Mouse (Mus musculus) embryonic facial prominence, embryonic 13.5 days (tissue): ENCODE measurements around the gene Csrp1. TPM values are rescaled to one million over a fixed set of nuclear protein-coding genes. Genes with fewer than 3 reads are reported as not detected.

Source experiments
- ATAC-seq: fragments of 200-750 bp; cut with Nextera tagmentation; 2 replicates; pipeline ENCODE4 v1.8.0; 2017; ENCODE audit warnings: low read depth; ENCODE audit not compliant: insufficient number of reproducible peaks, insufficient read depth, low FRiP score, low TSS enrichment
- H3K27ac ChIP-seq: fragments of 300-500 bp; sonication (generic); 2 replicates; pipeline ENCODE4 v1.5.1; 2015; ENCODE audit warnings: moderate library complexity, mild to moderate bottlenecking, inconsistent platforms
- H3K27me3 ChIP-seq: fragments of 300-500 bp; sonication (generic); 2 replicates; pipeline ENCODE4 v1.6.1; 2015; ENCODE audit warnings: mild to moderate bottlenecking, inconsistent platforms
- H3K36me3 ChIP-seq: fragments of 300-500 bp; sonication (generic); 2 replicates; pipeline ENCODE4 v1.6.1; 2015; ENCODE audit warnings: mild to moderate bottlenecking, inconsistent platforms
- H3K4me1 ChIP-seq: fragments of 300-500 bp; sonication (generic); 2 replicates; pipeline ENCODE4 v1.6.1; 2015; ENCODE audit warnings: inconsistent platforms
- H3K4me2 ChIP-seq: fragments of 300-500 bp; sonication (generic); 2 replicates; pipeline ENCODE4 v1.6.1; 2015; ENCODE audit warnings: moderate library complexity, mild to moderate bottlenecking, inconsistent platforms
- H3K4me3 ChIP-seq: fragments of 300-500 bp; sonication (generic); 2 replicates; pipeline ENCODE4 v1.5.1; 2015; ENCODE audit warnings: mild to moderate bottlenecking, inconsistent platforms
- H3K9ac ChIP-seq: fragments of 300-500 bp; sonication (generic); 2 replicates; pipeline ENCODE4 v1.6.1; 2015; ENCODE audit warnings: mild to moderate bottlenecking, inconsistent platforms
- H3K9me3 ChIP-seq: fragments of 300-500 bp; sonication (generic); 2 replicates; pipeline ENCODE4 v1.6.1; 2016; ENCODE audit warnings: inconsistent platforms
- WGBS: fragments of 180-500 bp; shearing (Covaris S2); methylation state at CpG from one replicate; pipeline ENCODE4 v1.1.7; 2015; ENCODE audit warnings: mixed read lengths; 5-methylcytosine and 5-hydroxymethylcytosine counted together
- polyA plus RNA-seq: library from polyadenylated mRNA; unstranded; fragments of >200 nt; fragmentation: Nextera tagmentation; extraction: Ambion mirVana; gene quantifications from 2 replicates; pipeline ENCODE4 v1.2.1, GENCODE M21; 2015

The Csrp1 gene
- polyA plus RNA-seq, 1 experiment from 2014 or later = 77.0 TPM

DNA sequence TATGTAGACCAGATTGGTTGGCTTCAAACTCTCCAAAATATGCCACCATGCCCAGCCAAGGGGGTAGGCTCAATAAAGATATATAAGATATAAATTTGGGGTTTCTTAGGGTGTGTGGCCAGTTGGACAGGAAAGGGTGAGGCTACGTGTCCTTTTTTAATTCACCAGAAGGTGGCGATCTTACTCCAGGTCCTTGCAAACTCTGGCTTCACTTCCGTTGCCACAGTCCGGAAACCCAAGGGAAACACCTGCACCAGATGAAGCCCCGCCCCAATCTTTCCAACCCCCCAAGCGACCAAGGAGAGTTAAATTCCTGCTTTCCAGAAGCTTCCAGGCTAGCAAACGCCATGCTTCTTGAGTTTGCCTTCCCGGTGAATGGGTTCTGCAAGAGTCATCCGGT is 375 bp upstream of the Csrp1 start:
- no peaks in the 10 kb centered on the region for H3K36me3 ChIP-seq
- H3K4me1 ChIP-seq = peaks cover 4% of the 10 kb centered on the region
- no peak for ATAC-seq
- no peaks in the 10 kb centered on the region for H3K9me3 ChIP-seq
- no peak overlapping the region for H3K9ac ChIP-seq
- H3K4me2 ChIP-seq = no peak overlapping the region
- H3K27me3 ChIP-seq = no peaks in the 10 kb centered on the region
- no peak overlapping the region for H3K27ac ChIP-seq
- H3K4me3 ChIP-seq = no peak overlapping the region
- WGBS = 17% methylated on average over 9 of the region's 9 CpGs

DNA sequence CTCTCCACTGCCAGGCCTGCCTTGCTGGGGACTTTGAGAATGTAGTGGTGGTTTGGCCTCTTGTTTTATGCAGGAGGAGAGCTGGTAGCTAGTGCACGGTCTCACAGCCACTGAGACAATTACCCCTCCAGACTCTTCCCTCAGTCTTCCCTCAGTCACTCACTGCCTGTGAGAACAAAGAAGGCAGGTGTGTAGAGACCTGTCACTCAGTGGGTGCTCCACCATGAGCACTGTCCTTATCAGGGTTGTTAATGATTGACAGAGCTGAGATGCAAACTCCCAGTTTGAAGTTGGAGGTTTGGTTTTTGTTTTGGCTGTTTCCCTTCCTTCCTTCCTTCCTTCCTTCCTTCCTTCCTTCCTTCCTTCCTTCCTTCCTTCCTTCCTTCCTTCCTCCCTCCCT is 3.2 kb downstream of the Csrp1 start:
- Histone ChIP-seq H3K4me1 (peaks cover 6% of the 10 kb centered on the region), H3K9ac (no peak overlapping the region), H3K27me3 (no peaks in the 10 kb centered on the region), H3K4me3 (no peak overlapping the region), H3K27ac (no peak overlapping the region), H3K4me2 (no peak overlapping the region), H3K36me3 (no peaks in the 10 kb centered on the region), H3K9me3 (no peaks in the 10 kb centered on the region)
- 63% methylated on average over 1 of the region's 1 CpGs for WGBS
- ATAC-seq = no peak

- Histone ChIP-seq H3K27ac (no peak overlapping the region), H3K4me3 (no peak overlapping the region), H3K4me1 (peaks cover 13% of the 10 kb centered on the region), H3K9ac (no peak overlapping the region), H3K9me3 (no peaks in the 10 kb centered on the region), H3K27me3 (no peaks in the 10 kb centered on the region), H3K36me3 (no peaks in the 10 kb centered on the region), H3K4me2 (no peak overlapping the region)
- no peak for ATAC-seq
- WGBS = 54% methylated on average over 4 of the region's 4 CpGs
These were observed 4.3 kb downstream of the Csrp1 start for GRCm38 (mm10) chr1:135724134-135724533.

DNA sequence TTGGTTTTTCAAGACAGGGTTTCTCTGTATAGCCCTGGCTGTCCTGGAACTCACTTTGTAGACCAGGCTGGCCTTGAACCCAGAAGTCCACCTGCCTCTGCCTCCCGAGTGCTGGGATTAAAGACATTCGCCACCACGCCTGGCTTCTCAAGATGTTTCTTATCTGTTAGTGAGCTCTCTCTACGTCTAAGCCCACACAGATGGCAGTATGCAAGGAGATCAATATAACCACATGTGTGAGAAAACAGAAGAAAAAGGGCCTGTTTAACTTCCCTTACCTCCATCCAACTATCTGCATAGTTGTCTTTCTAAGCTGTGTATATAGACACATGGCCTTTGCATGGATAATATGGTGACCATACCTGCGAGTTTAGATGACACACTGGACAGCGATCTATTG is 5.5 kb downstream of the Csrp1 start:
- no peak for ATAC-seq
- no peak overlapping the region for H3K4me3 ChIP-seq
- no peaks in the 10 kb centered on the region for H3K36me3 ChIP-seq
- H3K9ac ChIP-seq = no peak overlapping the region
- H3K9me3 ChIP-seq = no peaks in the 10 kb centered on the region
- no peak overlapping the region for H3K4me2 ChIP-seq
- H3K27me3 ChIP-seq = no peaks in the 10 kb centered on the region
- 85% methylated on average over 6 of the region's 6 CpGs for WGBS
- peaks cover 20% of the 10 kb centered on the region for H3K4me1 ChIP-seq
- no peak overlapping the region for H3K27ac ChIP-seq

DNA sequence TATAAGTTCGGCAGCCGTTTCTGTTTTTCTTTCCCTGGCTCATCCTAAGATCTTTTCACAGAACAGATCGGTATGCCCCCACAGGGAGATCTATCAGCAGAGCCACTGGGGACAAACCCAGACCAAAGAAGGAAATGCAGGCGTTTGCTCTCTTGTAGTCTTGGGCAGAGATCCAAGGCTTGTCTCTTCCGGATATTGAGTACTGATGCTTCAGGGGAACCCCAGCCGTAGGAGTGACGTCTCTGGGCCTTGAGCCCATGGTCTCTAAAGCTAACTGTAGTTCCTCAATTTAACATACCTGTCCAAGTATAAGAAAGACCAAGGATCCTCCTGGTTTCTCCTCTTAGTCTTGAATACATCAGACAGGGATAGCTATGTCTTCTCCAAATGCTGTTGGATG is 6.1 kb downstream of the Csrp1 start:
- Histone ChIP-seq H3K36me3 (no peaks in the 10 kb centered on the region), H3K4me2 (no peak overlapping the region), H3K9ac (no peak overlapping the region), H3K4me3 (no peak overlapping the region), H3K4me1 (peaks cover 26% of the 10 kb centered on the region), H3K9me3 (no peaks in the 10 kb centered on the region), H3K27me3 (no peaks in the 10 kb centered on the region), H3K27ac (no peak overlapping the region; the same call in 1 of the 2 replicates)
- ATAC-seq = no peak
- 54% methylated on average over 7 of the region's 7 CpGs for WGBS

DNA sequence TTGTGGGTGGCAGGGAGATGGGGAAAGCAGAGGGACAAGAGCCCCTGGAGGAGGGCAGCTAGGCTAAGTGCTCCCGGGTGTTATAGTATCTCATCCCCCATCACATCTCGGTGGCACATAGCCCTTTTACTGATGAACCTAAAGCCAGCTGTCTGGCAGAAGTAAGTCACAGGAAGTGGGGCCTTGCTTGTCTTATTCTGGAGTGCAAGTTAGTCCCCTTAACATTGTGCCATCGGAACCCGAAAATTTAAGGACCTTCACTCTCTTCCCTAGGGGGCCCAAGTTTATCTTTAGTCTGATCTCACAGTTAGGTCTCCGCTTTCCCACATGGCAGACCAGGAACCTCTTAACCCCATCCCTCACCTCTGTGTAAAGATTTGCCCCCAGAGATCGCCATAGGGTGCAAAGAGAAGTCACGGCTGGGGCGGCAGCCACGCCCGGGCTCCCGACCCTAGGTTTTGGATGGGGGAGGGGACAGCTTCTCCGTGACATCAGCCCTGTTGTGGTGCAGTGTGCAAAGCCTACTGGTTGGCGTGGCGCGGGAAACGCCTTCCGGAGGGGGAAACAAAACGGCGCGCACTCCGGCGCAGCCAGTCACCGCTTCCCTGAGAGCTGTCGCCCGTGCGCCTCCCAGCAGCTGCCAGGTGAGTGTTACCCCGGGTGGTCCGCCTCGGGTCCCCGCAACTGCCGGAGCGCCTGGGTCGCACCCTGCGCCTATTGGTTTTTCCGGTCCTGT is 8.9 kb downstream of the Csrp1 start:
- peak overlapping the region; percentile 84 for H3K9ac ChIP-seq
- no peaks in the 10 kb centered on the region for H3K36me3 ChIP-seq
- H3K27ac ChIP-seq = peak overlapping the region; percentile 80
- peaks cover 55% of the 10 kb centered on the region for H3K4me1 ChIP-seq
- H3K4me3 ChIP-seq = peak overlapping the region; percentile 64
- peak overlapping the region; percentile 83 for H3K4me2 ChIP-seq
- no peaks in the 10 kb centered on the region for H3K27me3 ChIP-seq
- H3K9me3 ChIP-seq = no peaks in the 10 kb centered on the region
- under 1% methylated on average over 35 of the region's 35 CpGs for WGBS
- ATAC-seq = peak; percentile 63

DNA sequence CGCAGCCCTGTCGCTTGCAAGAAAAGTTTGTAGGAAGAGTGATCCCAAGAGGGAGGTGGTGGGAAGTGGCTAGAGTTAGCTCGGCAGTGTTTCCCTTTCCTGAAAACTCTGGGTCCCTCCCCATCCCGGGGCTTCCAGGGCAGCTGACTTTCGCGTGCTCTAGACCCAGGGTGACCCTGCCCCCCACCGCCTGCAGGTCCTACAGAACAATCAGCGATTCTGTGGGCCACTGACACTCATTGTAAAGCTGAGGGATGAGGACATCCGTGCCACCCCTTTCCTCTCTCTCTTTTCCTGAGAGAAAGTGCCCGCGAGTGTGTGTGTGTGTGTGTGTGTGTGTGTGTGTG is 9.5 kb downstream of the Csrp1 start:
- ATAC-seq = no peak
- Histone ChIP-seq H3K36me3 (no peaks in the 10 kb centered on the region), H3K4me2 (peak overlapping the region; percentile 83), H3K9ac (peak overlapping the region; percentile 84), H3K27ac (peak overlapping the region; percentile 80), H3K4me1 (peaks cover 60% of the 10 kb centered on the region), H3K27me3 (no peaks in the 10 kb centered on the region), H3K9me3 (no peaks in the 10 kb centered on the region), H3K4me3 (peak overlapping the region; percentile 64)
- WGBS = 0% methylated on average over 11 of the region's 11 CpGs

DNA sequence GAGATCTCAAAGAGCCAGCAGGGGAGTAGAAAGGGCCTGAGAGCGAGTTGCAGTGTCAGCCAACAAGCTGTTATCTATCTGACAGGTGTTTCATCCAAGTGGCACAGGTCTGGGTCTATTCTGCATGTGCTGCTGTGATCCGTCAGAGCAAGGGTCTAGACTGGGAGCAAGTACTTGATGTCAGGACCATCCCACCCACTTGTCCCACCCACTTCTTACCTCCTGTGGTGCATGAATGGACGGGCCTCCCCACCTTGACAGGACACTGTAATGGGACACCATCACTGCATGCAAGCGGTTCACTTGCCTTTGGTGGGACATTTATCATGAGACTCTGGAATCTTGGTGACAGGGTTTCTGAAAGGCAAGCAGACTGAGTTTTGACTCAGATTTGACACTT is 10.0 kb downstream of the Csrp1 start:
- WGBS = 14% methylated on average over 4 of the region's 4 CpGs

GRCm38 (mm10) chr1:135730296-135730695 is 10.4 kb downstream of the Csrp1 start:
- 20% methylated on average over 3 of the region's 3 CpGs for WGBS
- H3K27ac ChIP-seq = peak overlapping the region; percentile 94
- peak overlapping the region; percentile 64 for H3K4me3 ChIP-seq
- H3K9me3 ChIP-seq = no peaks in the 10 kb centered on the region
- ATAC-seq = no peak
- H3K4me2 ChIP-seq = peak overlapping the region; percentile 83
- H3K9ac ChIP-seq = peak overlapping the region; percentile 84
- no peaks in the 10 kb centered on the region for H3K27me3 ChIP-seq
- H3K4me1 ChIP-seq = peaks cover 70% of the 10 kb centered on the region
- H3K36me3 ChIP-seq = no peaks in the 10 kb centered on the region

More for the DNA sequence above, 10.0 kb downstream of the Csrp1 start:
- peak overlapping the region; percentile 64 for H3K4me3 ChIP-seq
- no peaks in the 10 kb centered on the region for H3K36me3 ChIP-seq
- no peaks in the 10 kb centered on the region for H3K27me3 ChIP-seq
- H3K9ac ChIP-seq = peak overlapping the region; percentile 84
- no peaks in the 10 kb centered on the region for H3K9me3 ChIP-seq
- peak overlapping the region; percentile 83 for H3K4me2 ChIP-seq
- ATAC-seq = no peak
- H3K27ac ChIP-seq = peak overlapping the region; percentile 80
- peaks cover 65% of the 10 kb centered on the region for H3K4me1 ChIP-seq

DNA sequence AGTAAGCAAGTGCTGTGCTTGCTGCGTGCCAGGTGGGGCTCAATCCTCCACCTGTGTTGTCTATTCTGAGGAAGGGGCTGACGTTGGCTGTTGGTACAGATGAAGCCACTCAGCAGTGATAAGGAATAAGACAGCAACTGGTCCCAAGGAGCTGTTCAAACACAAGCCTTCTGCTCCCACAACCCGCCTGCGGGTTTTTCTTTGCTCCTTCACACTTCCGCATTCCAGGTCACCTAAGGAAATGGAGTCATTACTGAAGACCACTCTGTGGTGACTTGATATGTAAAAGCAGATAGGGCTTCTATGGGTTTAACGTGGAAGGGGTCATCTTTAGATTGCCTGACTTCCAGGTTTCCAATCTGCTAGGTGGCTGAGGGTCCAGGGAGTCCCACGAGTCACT is 11.5 kb downstream of the Csrp1 start:
- ATAC-seq = no peak
- Histone ChIP-seq H3K27me3 (no peaks in the 10 kb centered on the region), H3K36me3 (no peaks in the 10 kb centered on the region), H3K9me3 (no peaks in the 10 kb centered on the region), H3K4me3 (0 out of 2 replicates have a peak overlapping the region, but pooled peaks have one; percentile 0), H3K4me2 (peak overlapping the region; percentile 83), H3K4me1 (peaks cover 75% of the 10 kb centered on the region), H3K27ac (peak overlapping the region; percentile 94), H3K9ac (no peak overlapping the region)
- 50% methylated on average over 7 of the region's 7 CpGs for WGBS

- WGBS = 6% methylated on average over 11 of the region's 11 CpGs
These were observed 12.2 kb downstream of the Csrp1 start for GRCm38 (mm10) chr1:135731897-135732684.

More at GRCm38 (mm10) chr1:135731897-135732684, 12.2 kb downstream of the Csrp1 start:
- Histone ChIP-seq H3K27me3 (no peaks in the 10 kb centered on the region), H3K4me2 (peak overlapping the region; percentile 83), H3K27ac (peak overlapping the region; percentile 94), H3K9me3 (no peaks in the 10 kb centered on the region), H3K9ac (no peak overlapping the region), H3K4me1 (peaks cover 75% of the 10 kb centered on the region), H3K36me3 (0 out of 2 replicates have a peak, but pooled peaks cover 5% of the 10 kb centered on the region), H3K4me3 (peak overlapping the region; percentile 19)
- ATAC-seq = peak; percentile 88
